Mouse (Mus musculus): ENCODE measurements around the gene Cpne9. TPM values are rescaled to one million over a fixed set of nuclear protein-coding genes. Genes with fewer than 3 reads are reported as not detected.

The Cpne9 gene
- polyA plus RNA-seq, 1 experiment: not detected

DNA sequence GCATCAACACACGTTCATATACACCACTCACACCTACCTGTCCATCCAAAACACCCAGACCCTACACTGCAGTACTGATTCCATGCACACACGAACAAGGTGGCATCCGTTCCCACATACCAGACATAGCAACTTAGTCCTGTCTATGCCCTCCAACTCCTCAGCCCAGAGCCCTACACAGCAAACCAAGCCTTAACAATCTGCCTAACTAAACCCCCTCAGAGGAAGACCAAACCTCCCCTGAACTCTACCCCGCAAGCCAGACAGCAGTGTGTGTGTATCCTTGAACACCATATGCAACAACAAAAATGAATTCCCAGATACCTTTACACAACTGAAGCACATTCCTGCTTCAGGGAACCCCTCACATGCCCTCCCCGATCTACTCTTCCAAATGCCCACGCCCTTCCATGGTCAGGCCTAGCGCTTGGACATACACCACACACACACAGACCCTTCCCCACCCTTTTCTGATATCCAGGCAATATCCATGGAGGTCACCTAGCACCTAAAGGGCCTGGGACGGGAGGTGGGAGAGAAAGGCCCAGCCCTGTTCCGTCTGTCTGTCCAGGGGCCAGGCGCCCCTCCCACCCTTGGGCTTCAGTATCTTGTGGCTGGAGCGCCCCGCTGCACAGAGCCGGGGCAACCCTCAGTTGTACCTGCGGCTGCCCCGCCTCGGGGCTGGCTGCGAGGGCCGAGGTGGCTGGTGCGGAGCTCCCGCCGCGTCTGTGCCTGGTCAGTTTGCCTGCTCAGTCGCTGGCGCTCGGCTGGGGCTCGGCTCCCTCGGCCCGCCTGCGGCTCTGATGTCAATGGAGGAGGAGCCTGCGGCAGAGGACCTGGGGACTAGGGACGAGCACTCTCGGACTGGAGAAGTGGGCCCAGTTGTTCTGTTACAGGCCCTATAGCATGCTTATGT is 61.3 kb downstream of the Cpne9 start, which contains the start of gene Camk1:
Gene Camk1, minus strand, starts transcription at position 808 of the 916 bp plus-strand sequence.
- TF ChIP-seq CTCF (IDR thresholded peaks at IDR 0.05; ENCODE audit: insufficient read depth, low read depth, low read length) (no peak), POLR2A (IDR thresholded peaks at IDR 0.05; ENCODE audit: insufficient read depth, low read depth, low read length) (peak; percentile 70)
- 7% methylated on average over 32 of the region's 32 CpGs for WGBS
- peaks cover 20% of the 10 kb centered on the region for H3K4me1 ChIP-seq (ENCODE audit: control insufficient read depth, insufficient read depth, low read length)
- H3K4me3 ChIP-seq (ENCODE audit: insufficient read depth, low read depth, low read length): peak within 1 kb of the TSS; percentile 57
- peak within 1 kb of the TSS; percentile 80 for H3K27ac ChIP-seq (ENCODE audit: insufficient read depth, low read depth, low read length)

DNA sequence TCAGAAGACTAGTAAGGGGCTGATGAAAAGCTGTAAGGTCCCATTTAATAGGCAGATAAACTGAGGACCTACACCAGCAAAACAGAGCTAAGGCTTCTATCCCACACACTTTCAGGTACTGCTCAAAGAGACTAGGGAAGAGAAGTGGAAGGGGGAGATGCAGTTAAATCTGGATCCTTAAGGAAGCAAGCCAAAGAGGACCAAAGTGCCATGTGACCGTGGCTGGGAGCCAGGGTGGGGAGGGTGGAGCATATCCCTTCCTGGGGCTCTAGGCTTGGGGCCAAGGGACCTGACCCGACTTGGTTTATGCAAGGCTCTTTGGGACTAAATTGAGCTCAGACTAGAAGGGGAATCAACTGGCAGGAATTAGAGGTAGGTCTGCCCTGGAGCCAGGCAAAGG is 62.2 kb downstream of the Cpne9 start:
- H3K4me1 ChIP-seq (ENCODE audit: control insufficient read depth, insufficient read depth, low read length): peaks cover 20% of the 10 kb centered on the region
- no peak overlapping the region for H3K4me3 ChIP-seq (ENCODE audit: insufficient read depth, low read depth, low read length)
- no peak for TF ChIP-seq POLR2A (IDR thresholded peaks at IDR 0.05; ENCODE audit: insufficient read depth, low read depth, low read length)
- no peak for TF ChIP-seq CTCF (IDR thresholded peaks at IDR 0.05; ENCODE audit: insufficient read depth, low read depth, low read length)
- peak overlapping the region; percentile 80 for H3K27ac ChIP-seq (ENCODE audit: insufficient read depth, low read depth, low read length)
- WGBS: 20% methylated on average over 2 of the region's 2 CpGs

GRCm38 (mm10) chr6:113346897-113347296 is 64.8 kb downstream of the Cpne9 start:
- 76% methylated on average over 4 of the region's 4 CpGs for WGBS
- peaks cover 7% of the 10 kb centered on the region for H3K4me1 ChIP-seq (ENCODE audit: control insufficient read depth, insufficient read depth, low read length)
- TF ChIP-seq POLR2A (IDR thresholded peaks at IDR 0.05; ENCODE audit: insufficient read depth, low read depth, low read length) (no peak), CTCF (IDR thresholded peaks at IDR 0.05; ENCODE audit: insufficient read depth, low read depth, low read length) (no peak)
- H3K4me3 ChIP-seq (ENCODE audit: insufficient read depth, low read depth, low read length): no peak overlapping the region
- H3K27ac ChIP-seq (ENCODE audit: insufficient read depth, low read depth, low read length): no peak overlapping the region

DNA sequence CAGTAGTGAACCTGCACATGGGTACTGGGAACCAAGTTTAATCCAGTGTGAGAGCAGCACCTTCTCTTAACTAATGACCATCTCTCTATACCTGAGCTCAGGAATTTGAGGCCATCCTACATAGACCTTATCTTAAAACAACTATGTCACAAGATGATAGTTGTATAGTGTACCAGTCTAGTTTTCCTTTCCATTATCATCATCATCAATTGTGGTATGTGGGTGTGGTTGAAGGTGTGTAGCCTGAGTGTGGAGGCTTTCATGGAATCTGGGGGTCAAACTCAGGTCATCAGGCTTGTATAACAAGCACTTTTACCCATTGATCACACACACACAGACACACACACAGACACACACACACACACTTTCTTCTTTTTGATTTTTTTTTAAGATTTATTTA is 68.4 kb downstream of the Cpne9 start:
- TF ChIP-seq CTCF (IDR thresholded peaks at IDR 0.05; ENCODE audit: insufficient read depth, low read depth, low read length) (no peak), POLR2A (IDR thresholded peaks at IDR 0.05; ENCODE audit: insufficient read depth, low read depth, low read length) (no peak)
- Histone ChIP-seq H3K4me3 (ENCODE audit: insufficient read depth, low read depth, low read length) (no peak overlapping the region), H3K4me1 (ENCODE audit: control insufficient read depth, insufficient read depth, low read length) (no peaks in the 10 kb centered on the region), H3K27ac (ENCODE audit: insufficient read depth, low read depth, low read length) (no peak overlapping the region)

DNA sequence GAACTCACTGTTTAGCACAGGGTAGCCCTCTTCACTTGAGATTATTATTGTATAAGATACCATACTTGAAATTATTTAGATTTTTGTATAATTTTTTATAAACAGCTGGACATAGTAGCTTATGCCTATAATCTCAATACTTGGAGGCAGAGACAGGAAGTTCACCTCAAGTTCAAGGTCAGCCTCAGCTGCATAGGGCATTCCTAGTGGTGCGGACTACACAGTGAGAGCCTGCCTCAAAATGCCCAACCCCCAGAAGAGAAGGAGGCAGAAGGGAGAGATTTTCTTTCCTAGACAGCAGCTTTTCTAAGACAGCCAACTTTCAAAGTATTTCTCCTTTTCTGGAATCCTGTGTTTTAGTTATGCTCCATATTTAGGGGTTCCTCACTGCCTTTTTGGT is 69.1 kb downstream of the Cpne9 start:
- Histone ChIP-seq H3K4me1 (ENCODE audit: control insufficient read depth, insufficient read depth, low read length) (no peaks in the 10 kb centered on the region), H3K4me3 (ENCODE audit: insufficient read depth, low read depth, low read length) (no peak overlapping the region), H3K27ac (ENCODE audit: insufficient read depth, low read depth, low read length) (no peak overlapping the region)
- no peak for TF ChIP-seq CTCF (IDR thresholded peaks at IDR 0.05; ENCODE audit: insufficient read depth, low read depth, low read length)
- TF ChIP-seq POLR2A (IDR thresholded peaks at IDR 0.05; ENCODE audit: insufficient read depth, low read depth, low read length): no peak
- 86% methylated on average over 1 of the region's 1 CpGs for WGBS

DNA sequence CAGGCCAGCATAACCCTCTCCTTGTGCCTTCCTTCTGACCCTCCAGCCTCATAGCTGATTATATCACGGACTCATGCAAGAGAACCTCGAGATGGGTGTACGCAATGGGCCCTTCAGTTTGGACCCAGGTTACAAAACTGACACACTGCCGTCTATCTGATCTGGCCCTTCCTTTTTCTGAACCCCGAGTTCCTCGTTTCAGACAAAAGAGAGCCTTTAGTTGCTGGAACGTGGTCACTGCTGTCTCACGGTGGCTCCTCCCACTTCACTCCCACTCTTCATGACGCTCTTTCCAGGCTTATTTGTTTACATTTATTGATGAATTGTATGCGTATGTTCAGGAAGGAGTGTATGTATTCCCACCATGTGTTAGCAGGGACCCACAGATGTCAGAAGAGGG is 69.5 kb downstream of the Cpne9 start:
- H3K4me1 ChIP-seq (ENCODE audit: control insufficient read depth, insufficient read depth, low read length): no peaks in the 10 kb centered on the region
- H3K27ac ChIP-seq (ENCODE audit: insufficient read depth, low read depth, low read length): no peak overlapping the region
- H3K4me3 ChIP-seq (ENCODE audit: insufficient read depth, low read depth, low read length): no peak overlapping the region
- WGBS: 55% methylated on average over 10 of the region's 10 CpGs
- TF ChIP-seq POLR2A (IDR thresholded peaks at IDR 0.05; ENCODE audit: insufficient read depth, low read depth, low read length) (no peak), CTCF (IDR thresholded peaks at IDR 0.05; ENCODE audit: insufficient read depth, low read depth, low read length) (no peak)

DNA sequence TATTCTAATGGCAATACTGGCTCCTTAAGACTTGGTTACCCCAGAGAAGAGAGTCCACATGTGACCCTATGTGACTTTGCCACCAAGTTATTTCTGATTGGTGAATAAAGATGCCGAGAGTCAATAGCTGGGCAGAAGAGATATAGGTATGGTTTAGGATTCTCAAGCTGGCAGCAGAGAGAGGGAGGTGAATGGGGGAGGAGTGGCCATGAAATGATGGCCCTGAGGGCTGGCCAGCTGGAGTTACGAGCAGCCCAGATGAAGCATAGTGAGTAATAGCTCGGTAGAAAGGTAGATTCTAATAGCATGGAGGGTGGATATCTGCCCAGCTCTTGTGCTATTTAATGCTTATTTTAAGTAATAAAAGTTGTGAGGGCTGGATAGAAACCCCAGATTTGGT is 70.7 kb downstream of the Cpne9 start:
- H3K27ac ChIP-seq (ENCODE audit: insufficient read depth, low read depth, low read length): no peak overlapping the region
- TF ChIP-seq POLR2A (IDR thresholded peaks at IDR 0.05; ENCODE audit: insufficient read depth, low read depth, low read length): no peak
- TF ChIP-seq CTCF (IDR thresholded peaks at IDR 0.05; ENCODE audit: insufficient read depth, low read depth, low read length): no peak
- no peak overlapping the region for H3K4me3 ChIP-seq (ENCODE audit: insufficient read depth, low read depth, low read length)
- no peaks in the 10 kb centered on the region for H3K4me1 ChIP-seq (ENCODE audit: control insufficient read depth, insufficient read depth, low read length)
- WGBS: 82% methylated on average over 3 of the region's 3 CpGs

DNA sequence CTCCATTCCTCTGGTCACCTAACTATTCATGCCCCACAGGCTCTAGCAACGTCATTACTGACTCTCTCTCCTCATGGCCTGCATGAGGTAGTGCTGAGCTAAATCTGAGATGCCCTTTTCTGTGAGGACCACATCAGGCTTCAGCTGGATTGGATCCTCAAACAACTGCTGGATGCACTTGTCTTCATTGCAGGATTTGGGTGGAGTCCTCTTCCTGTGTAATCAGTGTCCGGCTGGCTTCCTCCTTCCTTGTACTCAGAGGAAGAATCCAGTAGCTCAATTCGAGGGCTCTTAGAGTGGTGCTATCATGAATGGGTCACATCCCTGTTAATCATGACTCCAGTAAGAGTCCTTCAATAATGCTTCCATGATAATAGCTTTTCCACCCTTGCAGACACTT is 71.6 kb downstream of the Cpne9 start:
- no peak overlapping the region for H3K27ac ChIP-seq (ENCODE audit: insufficient read depth, low read depth, low read length)
- no peak overlapping the region for H3K4me3 ChIP-seq (ENCODE audit: insufficient read depth, low read depth, low read length)
- TF ChIP-seq CTCF (IDR thresholded peaks at IDR 0.05; ENCODE audit: insufficient read depth, low read depth, low read length) (no peak), POLR2A (IDR thresholded peaks at IDR 0.05; ENCODE audit: insufficient read depth, low read depth, low read length) (no peak)
- WGBS: 74% methylated on average over 3 of the region's 3 CpGs
- H3K4me1 ChIP-seq (ENCODE audit: control insufficient read depth, insufficient read depth, low read length): no peaks in the 10 kb centered on the region

Other genes starting within 250 kb of the Cpne9 start
- not detected in 2 replicates for gene Thumpd3, start 236.1 kb upstream of the Cpne9 start, polyA plus RNA-seq (2012; ENCODE audit: insufficient read depth, insufficient read length, low replicate concordance, missing spikeins)
- 290 and 314 TPM in 2 replicates for gene Setd5, start 204.9 kb upstream of the Cpne9 start, polyA plus RNA-seq (2012; ENCODE audit: insufficient read depth, insufficient read length, low replicate concordance, missing spikeins)
- not detected in 2 replicates for gene Lhfpl4, start 86.9 kb upstream of the Cpne9 start, polyA plus RNA-seq (2012; ENCODE audit: insufficient read depth, insufficient read length, low replicate concordance, missing spikeins)
- gene Mtmr14, start 44.5 kb upstream of the Cpne9 start, polyA plus RNA-seq (2012; ENCODE audit: insufficient read depth, insufficient read length, low replicate concordance, missing spikeins): not detected in 2 replicates
- not detected in 2 replicates for gene Brpf1, start 24.8 kb downstream of the Cpne9 start, polyA plus RNA-seq (2012; ENCODE audit: insufficient read depth, insufficient read length, low replicate concordance, missing spikeins)
- gene Ogg1, start 44.7 kb downstream of the Cpne9 start, polyA plus RNA-seq (2012; ENCODE audit: insufficient read depth, insufficient read length, low replicate concordance, missing spikeins): not detected in 2 replicates
- not detected in 2 replicates for gene Camk1, start 61.7 kb downstream of the Cpne9 start, polyA plus RNA-seq (2012; ENCODE audit: insufficient read depth, insufficient read length, low replicate concordance, missing spikeins)
- not detected in 2 replicates for gene Tada3, start 95.6 kb downstream of the Cpne9 start, polyA plus RNA-seq (2012; ENCODE audit: insufficient read depth, insufficient read length, low replicate concordance, missing spikeins)
- not detected in 2 replicates for gene Arpc4, start 95.8 kb downstream of the Cpne9 start, polyA plus RNA-seq (2012; ENCODE audit: insufficient read depth, insufficient read length, low replicate concordance, missing spikeins)
- not detected in 2 replicates for gene Ttll3, start 107.0 kb downstream of the Cpne9 start, polyA plus RNA-seq (2012; ENCODE audit: insufficient read depth, insufficient read length, low replicate concordance, missing spikeins)
- gene Rpusd3, start 137.0 kb downstream of the Cpne9 start, polyA plus RNA-seq (2012; ENCODE audit: insufficient read depth, insufficient read length, low replicate concordance, missing spikeins): not detected in 2 replicates
- not detected in 2 replicates for gene Cidec, start 153.5 kb downstream of the Cpne9 start, polyA plus RNA-seq (2012; ENCODE audit: insufficient read depth, insufficient read length, low replicate concordance, missing spikeins)
- gene Jagn1, start 160.3 kb downstream of the Cpne9 start, polyA plus RNA-seq (2012; ENCODE audit: insufficient read depth, insufficient read length, low replicate concordance, missing spikeins): not detected in 2 replicates
- gene Il17re, start 176.2 kb downstream of the Cpne9 start, polyA plus RNA-seq (2012; ENCODE audit: insufficient read depth, insufficient read length, low replicate concordance, missing spikeins): not detected in 2 replicates
- not detected in 2 replicates for gene Il17rc, start 189.1 kb downstream of the Cpne9 start, polyA plus RNA-seq (2012; ENCODE audit: insufficient read depth, insufficient read length, low replicate concordance, missing spikeins)
- gene Creld1, start 201.0 kb downstream of the Cpne9 start, polyA plus RNA-seq (2012; ENCODE audit: insufficient read depth, insufficient read length, low replicate concordance, missing spikeins): not detected in 2 replicates
- gene Prrt3, start 219.6 kb downstream of the Cpne9 start, polyA plus RNA-seq (2012; ENCODE audit: insufficient read depth, insufficient read length, low replicate concordance, missing spikeins): not detected in 2 replicates
- not detected in 2 replicates for gene Emc3, start 249.3 kb downstream of the Cpne9 start, polyA plus RNA-seq (2012; ENCODE audit: insufficient read depth, insufficient read length, low replicate concordance, missing spikeins)
- not detected in 2 replicates for gene Fancd2, start 249.4 kb downstream of the Cpne9 start, polyA plus RNA-seq (2012; ENCODE audit: insufficient read depth, insufficient read length, low replicate concordance, missing spikeins)

Measured in olfactory bulb, adult 2 months (tissue).